Mouse (Mus musculus) c-Kit-positive CD71-positive TER-119-positive erythroid progenitor cells, embryonic 14.5 days (primary cell): ENCODE measurements around the gene B4galnt4.

Experiments used
- DNase-seq: peaks from one replicate; pipeline ENCODE4 v3.0.0-alpha.2; 2013; ENCODE audit warnings: low spot score

Gene B4galnt4

GRCm38 (mm10) chr7:141072017-141072745 is 11.3 kb downstream of the B4galnt4 start:
- no peak for DNase-seq

- no peak for DNase-seq
Measured at GRCm38 (mm10) chr7:141073782-141074181, 12.9 kb downstream of the B4galnt4 start.

DNA sequence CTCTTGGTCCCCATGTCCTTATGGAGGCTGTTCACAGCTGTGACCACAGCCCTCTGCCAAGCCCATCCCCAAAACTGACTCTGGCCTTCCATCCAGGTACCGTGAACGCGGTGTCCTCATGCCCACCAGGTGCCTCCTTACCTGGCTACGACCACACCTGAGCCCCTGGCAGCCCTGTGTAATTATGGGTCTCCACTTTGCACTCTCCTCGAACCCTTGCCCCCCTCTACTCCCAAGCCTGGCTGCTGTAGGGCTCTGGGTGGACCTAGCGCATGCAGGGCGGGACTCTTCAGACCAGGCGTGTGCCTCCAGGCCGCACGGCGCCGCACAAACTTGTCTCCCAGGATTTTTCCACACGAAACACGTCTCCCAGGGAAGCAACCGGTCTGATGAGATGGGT is 16.9 kb downstream of the B4galnt4 start, which contains the start of gene Pkp3:
Pkp3 (plus strand) TSS at position 378 of the 400 bp plus-strand sequence.
- no peak for DNase-seq

- DNase-seq: no peak
Measured at GRCm38 (mm10) chr7:141078876-141079275, 18.0 kb downstream of the B4galnt4 start.

DNA sequence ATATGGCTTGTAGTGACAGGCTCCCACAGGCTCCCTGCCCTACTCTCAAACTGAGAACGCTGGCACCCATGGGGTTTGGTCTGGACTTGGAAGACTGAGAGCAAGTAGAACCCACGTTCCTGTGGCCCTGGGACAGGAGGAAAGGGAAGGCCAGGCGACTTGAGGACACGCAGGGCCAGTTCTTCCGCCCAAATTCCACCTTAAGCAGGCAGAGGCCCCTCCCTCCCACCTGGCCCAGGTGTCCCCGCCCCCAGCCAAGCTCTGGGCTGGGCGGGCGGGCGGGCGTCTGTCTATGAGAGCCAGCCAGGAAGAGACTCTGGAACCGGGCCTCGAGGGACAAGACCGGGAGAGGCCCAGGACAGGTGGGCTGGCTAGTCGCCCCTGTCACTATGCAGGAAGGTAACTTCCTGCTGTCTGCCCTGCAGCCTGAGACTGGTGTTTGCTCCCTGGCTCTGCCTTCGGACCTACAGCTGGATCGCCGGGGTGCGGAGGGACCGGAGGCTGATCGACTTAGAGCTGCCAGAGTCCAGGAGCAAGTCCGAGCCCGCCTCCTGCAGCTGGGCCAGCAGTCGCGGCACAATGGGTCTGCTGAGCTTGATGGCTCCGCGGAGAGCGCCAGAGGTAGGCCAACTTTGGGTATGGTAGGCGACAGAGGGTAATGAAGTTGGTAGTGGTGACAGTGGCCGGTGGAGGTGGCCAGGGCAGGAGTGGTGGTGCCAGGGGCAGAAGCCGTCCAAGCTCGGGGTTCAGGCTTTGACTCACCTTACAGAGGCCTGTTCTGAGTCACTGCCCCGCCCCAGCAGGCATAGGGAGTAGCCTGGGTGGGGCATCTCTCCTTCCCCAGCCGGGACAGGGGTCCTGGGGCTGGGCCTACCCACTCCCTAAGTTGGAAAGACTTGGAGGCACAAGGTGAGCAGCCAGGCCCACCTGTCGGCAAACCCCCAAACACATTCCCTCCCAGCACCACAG is 18.9 kb downstream of the B4galnt4 start:
- no peak for DNase-seq

GRCm38 (mm10) chr7:141087894-141088293 is 27.0 kb downstream of the B4galnt4 start:
- DNase-seq: no peak

- no peak for DNase-seq
Measured at GRCm38 (mm10) chr7:141088473-141088872, 27.6 kb downstream of the B4galnt4 start.

DNA sequence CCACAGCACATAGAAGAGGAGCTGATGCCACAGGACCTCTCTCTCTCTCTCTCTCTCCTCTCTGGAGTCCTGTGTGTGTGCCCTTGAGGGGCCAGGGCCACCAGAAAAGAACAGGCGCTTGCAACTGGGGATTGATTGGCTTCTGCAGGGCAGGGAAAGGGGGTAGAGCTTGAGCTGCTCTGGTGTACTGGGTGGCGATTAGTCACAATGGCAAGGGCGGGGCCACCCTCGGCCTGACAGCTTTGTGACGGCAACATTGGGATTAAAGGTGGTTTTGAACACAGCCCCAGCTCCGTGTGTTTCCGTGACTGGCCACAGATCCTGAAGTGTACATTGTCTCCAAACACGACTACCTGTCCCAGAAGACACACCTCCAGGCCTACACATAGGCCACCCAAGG is 29.3 kb downstream of the B4galnt4 start:
- no peak for DNase-seq

- DNase-seq: peak; percentile 91
Measured at GRCm38 (mm10) chr7:141092051-141092735, 31.3 kb downstream of the B4galnt4 start.

DNA sequence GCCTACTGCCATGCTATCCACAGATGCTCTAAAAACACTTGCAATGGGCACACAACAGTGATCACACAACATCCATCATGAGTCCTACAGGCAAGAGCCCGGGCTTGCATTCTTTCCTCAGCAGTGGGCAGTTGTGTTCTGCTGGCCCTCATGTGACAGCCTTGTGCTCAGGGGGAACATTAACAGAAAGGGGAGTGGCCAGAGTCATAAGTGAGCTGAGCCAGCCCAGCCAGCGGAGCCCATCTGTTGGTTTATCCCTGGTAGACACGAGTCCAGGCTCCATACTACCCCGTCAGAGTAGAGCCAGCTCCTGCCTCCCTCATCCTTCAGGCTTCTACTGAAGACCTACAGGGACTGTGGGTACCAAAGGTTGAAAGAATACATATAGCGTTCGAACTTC is 33.0 kb downstream of the B4galnt4 start:
- DNase-seq: no peak

DNA sequence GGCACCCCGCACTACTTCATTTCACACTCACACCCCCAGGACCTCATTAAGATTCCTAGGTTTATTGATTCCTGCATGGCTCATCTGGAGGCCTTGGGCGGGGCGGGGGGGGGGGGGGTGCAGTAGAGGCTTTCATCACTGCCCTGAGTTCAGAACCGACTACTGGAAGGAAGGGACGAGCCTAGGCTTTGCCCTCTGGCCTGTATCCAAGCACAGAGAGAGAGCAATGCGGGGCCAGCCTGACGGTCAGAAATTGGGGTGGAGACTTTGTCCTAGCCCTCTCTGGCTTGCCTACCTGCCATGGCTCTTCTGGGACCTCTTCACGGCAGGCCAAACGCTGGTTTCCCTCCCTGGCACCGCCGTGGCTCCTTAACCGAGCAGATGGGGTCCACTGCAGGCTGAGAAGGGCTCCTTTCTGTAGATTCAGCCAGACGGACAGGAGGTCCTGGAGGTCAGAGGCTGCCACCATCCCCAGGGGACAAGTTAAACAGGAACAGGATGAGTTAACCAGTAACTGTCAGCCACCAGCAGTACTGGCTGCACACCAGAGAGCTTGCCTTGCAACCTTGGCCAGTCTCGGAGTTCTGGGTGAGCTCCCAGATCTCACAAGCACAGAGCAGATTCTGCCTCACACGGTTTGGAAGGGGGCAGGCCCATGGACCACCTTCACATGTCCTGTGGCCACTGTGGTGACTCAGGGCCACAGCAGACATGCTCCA is 33.7 kb downstream of the B4galnt4 start:
- no peak for DNase-seq

DNA sequence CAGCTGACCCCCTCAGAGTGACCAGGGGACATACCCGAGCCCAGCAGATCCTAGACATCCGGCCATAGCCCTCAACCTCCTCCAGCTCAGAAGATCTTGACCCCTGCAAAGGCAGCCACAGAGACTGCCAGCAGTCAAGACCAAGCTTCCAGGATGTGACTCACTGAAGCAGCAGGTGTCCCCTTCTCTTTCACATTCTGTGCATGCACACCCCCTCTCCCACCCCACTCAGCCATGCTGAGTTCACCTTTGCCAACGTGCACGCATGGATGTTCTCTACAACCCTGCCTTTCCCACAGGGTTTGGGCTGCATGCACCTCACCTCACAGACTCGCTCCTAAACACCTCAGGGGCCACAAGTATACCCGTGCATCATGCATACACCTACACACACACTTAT is 35.1 kb downstream of the B4galnt4 start:
- DNase-seq: no peak

- peak; percentile 54 for DNase-seq
Measured at GRCm38 (mm10) chr7:141096649-141097056, 35.7 kb downstream of the B4galnt4 start.

DNA sequence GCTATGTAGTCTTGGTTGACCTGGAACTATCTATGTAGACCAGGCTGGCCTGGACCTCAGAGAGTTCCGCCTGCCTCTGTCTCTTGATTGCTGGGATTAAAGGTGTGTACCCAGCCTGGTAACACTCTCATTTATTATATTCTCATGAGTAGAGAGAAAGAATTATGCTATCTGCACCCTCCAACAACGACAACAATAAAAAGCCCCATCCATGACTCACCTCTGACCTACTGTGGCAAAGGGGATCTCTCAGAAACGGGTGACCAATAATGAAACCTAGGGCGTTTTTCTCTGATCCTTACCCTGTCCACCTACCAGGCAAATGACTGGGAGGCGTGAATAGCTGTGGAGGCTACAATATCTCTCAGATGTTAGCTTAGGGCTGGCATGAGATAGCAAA is 36.3 kb downstream of the B4galnt4 start:
- DNase-seq: no peak

GRCm38 (mm10) chr7:141099911-141100691 is 39.2 kb downstream of the B4galnt4 start, which contains the start of gene Sigirr:
Sigirr (minus strand) TSS chr7:141100572.
- no peak for DNase-seq

DNA sequence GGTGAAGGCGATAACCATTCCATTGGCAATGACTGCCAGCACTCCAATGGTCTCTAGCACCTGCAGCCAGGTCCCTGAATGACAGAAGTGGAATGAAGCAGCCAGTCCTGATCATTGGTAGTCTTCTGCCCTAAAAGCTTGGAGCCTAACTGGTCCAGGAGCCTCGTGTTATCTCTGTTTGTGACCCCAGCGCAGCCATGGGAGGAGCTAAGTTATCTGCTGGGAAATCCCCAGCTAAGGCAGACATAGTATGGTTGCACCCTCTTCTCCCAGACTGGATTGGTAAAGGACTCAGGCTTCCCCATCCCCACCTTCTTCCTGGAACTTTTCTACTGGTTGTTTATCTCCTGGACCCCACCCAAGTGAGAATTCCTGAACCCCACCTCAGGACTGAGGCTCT is 42.3 kb downstream of the B4galnt4 start:
- peak; percentile 63 for DNase-seq

DNA sequence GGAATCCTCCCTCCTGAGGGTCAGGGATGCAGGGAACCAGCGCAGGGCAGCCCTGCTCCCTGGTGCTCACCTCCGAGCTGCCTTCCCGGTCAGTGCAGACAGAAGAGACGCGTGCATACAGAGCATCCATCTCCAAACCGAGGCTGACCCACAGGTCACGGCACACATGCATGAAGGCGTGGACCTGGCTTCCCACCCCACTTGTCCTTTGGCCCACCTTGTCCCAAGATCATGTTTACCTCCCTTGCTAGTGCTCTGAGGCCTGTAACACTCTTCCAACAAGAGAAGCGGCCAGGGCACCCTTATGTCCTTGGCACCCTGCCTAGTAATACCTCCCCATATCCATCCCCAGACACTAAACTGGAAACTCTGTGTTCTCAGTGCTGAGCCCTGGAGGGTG is 55.0 kb downstream of the B4galnt4 start:
- DNase-seq: no peak

GRCm38 (mm10) chr7:141117636-141118035 is 56.7 kb downstream of the B4galnt4 start, which contains the start of gene Ano9:
Ano9 (minus strand) TSS chr7:141117806.
- no peak for DNase-seq

DNA sequence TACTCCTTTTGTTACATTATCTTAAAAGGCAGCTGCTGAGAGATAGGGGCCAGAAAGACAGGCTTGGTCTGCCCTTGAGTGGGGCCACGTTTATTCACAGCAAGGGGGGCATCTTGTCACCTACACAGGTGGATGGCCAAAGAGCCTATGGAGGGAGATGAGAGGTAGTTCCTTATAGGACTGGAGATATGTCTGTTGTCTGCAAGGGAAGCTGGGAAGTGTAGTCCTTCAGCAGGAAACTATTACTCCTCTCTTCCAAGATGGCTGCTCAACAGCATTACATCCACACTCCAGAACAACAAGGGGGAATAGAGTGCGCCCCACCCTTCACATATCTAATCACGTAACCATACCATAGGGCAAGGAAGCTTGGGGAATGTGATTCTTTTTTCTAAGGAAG is 58.6 kb downstream of the B4galnt4 start:
- no peak for DNase-seq

DNA sequence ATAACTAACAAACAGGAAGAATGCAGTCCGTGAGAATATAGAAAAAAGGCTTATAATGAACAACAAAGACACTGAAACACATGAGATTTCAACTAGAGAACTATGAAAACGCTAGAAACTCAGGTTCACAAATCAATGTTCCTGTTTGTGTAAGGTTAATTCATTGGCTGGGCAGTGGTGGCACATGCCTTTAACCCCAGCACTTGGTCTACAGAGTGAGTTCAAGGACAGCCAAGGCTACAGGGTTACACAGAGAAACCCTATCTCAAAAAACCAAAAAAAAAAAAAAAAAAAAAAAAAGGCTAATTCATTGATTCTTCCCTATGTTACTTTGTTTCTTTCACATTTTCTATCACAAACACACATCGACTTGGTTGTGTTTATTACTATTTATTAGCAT is 59.7 kb downstream of the B4galnt4 start:
- DNase-seq: no peak

GRCm38 (mm10) chr7:141121051-141121531 is 60.2 kb downstream of the B4galnt4 start:
- no peak for DNase-seq
